Mouse (Mus musculus): ENCODE results near the gene Mycbpap. TPM values are rescaled to one million over a fixed set of nuclear protein-coding genes. Genes with fewer than 3 reads are reported as not detected.

Gene Mycbpap
- total RNA-seq, 2 experiments from 2014 or later: 2.2 to 4.6 TPM

DNA sequence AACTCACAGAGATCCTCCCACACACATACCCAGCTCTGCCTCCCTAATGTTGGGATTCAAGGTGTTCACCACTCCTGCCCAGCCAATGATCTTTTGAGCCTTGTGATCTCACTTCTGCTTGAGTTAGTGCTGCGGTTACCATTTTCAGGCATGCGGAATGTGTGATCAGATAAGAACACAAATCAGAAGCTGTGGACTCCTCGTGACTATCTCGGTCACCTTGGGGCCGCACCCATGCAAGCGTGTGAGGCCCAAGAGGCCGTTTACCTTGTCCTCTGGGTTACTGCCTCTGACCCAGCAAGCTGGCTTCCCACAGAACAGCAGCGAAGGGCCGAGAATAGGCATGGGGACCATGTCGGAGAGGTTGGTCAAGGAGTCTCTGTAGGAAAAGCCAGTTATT lies 12.6 kb downstream of the Mycbpap start:
- no peak for TF ChIP-seq CTCF (conservative IDR thresholded peaks at IDR 0.05)
- Histone ChIP-seq H3K27ac (no peak overlapping the region), H3K4me3 (no peak overlapping the region)
- no peak for DNase-seq (ENCODE audit: low spot score in 2 of 2)

DNA sequence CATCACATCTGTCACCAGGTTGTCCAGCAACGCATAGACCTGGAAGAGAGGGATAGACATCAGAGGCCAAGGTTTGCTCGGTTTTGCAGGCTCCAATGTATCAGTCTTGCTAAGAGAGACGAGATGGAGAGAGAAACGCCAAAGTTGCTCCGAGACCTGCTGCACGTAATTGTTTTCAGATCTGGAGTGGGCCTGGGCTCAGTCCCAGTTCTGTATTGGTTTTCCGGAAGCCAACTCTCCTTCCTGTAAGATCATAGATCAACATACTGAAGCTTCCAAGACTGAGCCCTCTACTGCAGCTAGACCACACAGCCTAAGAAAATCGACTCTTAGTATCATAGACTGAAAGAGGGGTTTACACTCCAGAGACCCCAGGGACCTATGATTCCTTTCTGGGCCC lies 20.1 kb downstream of the Mycbpap start:
- no peak for TF ChIP-seq CTCF (conservative IDR thresholded peaks at IDR 0.05)
- no peak for DNase-seq (ENCODE audit: low spot score in 2 of 2)
- H3K27ac ChIP-seq: no peak overlapping the region
- H3K4me3 ChIP-seq: no peak overlapping the region

GRCm38 (mm10) chr11:94500362-94500761 lies 21.2 kb downstream of the Mycbpap start:
- H3K27ac ChIP-seq: no peak overlapping the region
- DNase-seq (ENCODE audit: low spot score in 2 of 2): no peak
- TF ChIP-seq CTCF (conservative IDR thresholded peaks at IDR 0.05): no peak
- H3K4me3 ChIP-seq: no peak overlapping the region

- Histone ChIP-seq H3K4me3 (peak within 1 kb of the TSS; percentile 42), H3K27ac (no peak within 1 kb of the TSS)
- no peak for TF ChIP-seq CTCF (conservative IDR thresholded peaks at IDR 0.05)
- no peak for DNase-seq (ENCODE audit: low spot score in 2 of 2)
These were observed 21.8 kb downstream of the Mycbpap start, which contains the start of gene Epn3 for GRCm38 (mm10) chr11:94499661-94500152. Gene Epn3 (minus strand): TSS chr11:94499974.

DNA sequence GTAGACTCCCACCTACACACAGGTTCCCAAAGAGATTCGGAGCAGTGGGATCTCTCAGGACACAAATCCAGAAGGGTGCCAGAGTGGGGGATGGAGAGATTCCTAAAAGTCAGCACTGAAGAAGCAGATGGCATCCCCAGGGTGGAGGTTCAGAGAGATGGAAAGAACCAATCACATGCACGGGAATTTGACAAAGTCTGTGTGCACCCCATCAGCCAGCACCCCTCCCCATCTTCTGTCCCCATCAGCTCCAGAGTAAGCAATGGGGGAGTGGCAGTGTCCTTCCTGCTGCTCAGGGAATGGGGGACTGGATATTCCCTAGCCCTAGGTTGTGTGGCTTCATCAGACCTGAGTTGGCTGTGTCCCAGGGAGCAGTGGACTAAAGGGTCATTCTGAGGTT lies 22.5 kb downstream of the Mycbpap start:
- DNase-seq (ENCODE audit: low spot score in 2 of 2): peak; percentile 33 to 77
- no peak for TF ChIP-seq CTCF (conservative IDR thresholded peaks at IDR 0.05)
- peak overlapping the region; percentile 30 for H3K4me3 ChIP-seq
- H3K27ac ChIP-seq: no peak overlapping the region

GRCm38 (mm10) chr11:94498093-94498996 lies 23.2 kb downstream of the Mycbpap start:
- Histone ChIP-seq H3K27ac (no peak overlapping the region), H3K4me3 (peak overlapping the region; percentile 30)
- TF ChIP-seq CTCF (conservative IDR thresholded peaks at IDR 0.05): no peak

DNA sequence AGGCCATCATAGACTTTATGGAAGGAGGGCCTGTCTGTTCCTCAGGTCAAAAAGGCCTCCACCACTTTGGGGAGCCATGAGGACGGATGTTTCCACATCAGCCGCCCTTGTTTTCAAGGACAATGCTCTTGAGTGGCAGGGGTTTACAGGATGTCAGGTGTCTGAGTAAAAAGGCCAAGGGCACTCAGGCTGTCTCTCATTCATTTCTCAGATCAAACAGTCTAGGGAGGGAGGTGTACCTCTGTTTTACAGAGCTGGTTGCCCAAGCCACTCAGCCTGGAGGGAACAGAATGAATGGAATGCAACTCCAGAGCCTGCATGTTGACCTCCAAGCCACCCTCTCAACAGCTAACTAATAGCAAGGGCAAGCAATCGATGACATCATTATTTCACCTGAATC lies 26.1 kb downstream of the Mycbpap start:
- H3K4me3 ChIP-seq: no peak overlapping the region
- TF ChIP-seq CTCF (conservative IDR thresholded peaks at IDR 0.05): no peak
- no peak overlapping the region for H3K27ac ChIP-seq
- DNase-seq (ENCODE audit: low spot score in 2 of 2): no peak

More at GRCm38 (mm10) chr11:94498093-94498996, 23.2 kb downstream of the Mycbpap start:
- DNase-seq (ENCODE audit: low spot score in 2 of 2): peak; percentile 53 to 61

DNA sequence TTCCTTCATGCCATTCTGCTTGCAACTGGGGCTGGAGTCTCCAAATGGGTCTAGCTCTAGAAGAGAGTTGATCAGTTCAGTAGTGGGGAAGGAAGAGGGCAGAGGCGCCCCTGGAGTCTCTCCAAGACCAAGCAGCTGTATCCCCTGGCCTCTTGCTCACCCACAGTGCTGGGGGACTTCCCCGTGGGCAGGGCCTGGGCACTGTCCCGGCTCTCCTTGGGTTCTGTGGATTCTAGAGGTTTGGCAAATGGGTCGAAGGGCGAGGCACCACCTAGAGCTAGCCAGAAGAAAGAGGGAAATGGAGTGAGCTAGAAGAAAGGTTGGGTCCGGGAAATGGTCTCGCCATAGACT lies 29.8 kb downstream of the Mycbpap start:
- TF ChIP-seq CTCF (conservative IDR thresholded peaks at IDR 0.05): no peak
- no peak overlapping the region for H3K4me3 ChIP-seq
- no peak for DNase-seq (ENCODE audit: low spot score in 2 of 2)
- H3K27ac ChIP-seq: no peak overlapping the region

DNA sequence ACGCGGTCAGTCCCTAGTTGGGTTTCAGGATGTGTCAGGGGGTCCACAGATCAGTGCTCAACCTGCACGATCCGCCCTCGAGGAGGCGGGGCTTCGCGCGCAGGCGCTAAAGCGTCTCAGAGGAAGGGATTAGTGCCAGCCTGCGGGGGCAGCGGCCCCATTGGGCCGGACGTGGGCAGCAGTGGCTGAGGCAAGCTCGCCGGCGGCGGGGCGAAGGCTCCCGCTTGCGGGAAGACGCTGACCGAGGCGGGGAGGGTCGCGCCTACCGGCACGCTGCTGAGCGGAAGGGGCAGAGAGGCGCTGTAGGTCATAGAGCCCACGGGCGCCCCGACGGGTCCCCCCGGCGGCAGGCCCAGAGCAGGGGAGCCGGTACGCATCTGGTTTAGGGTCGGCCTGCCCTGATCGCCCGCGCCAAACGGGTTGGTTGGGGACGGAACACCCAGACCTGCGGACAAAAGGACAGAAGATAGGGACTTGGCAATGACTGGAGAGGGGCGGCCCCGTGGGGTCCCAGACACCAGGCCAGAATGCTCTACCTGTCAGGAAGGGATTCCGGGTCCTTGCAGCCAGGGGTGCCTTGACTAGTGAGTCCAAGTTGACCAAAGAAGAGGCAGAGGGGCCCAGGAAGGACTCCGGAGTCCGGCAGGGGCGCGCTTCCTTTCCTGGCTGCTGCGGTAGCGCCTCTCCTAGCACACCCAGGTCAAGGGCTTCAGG lies 30.4 kb downstream of the Mycbpap start:
- H3K4me3 ChIP-seq: peak overlapping the region; percentile 57
- TF ChIP-seq CTCF (conservative IDR thresholded peaks at IDR 0.05): 0 out of 2 replicates have a peak, but pooled peaks have one; percentile 3
- DNase-seq (ENCODE audit: low spot score in 2 of 2): no peak
- H3K27ac ChIP-seq: peak overlapping the region; percentile 54; the same call in 1 of the 2 replicates

DNA sequence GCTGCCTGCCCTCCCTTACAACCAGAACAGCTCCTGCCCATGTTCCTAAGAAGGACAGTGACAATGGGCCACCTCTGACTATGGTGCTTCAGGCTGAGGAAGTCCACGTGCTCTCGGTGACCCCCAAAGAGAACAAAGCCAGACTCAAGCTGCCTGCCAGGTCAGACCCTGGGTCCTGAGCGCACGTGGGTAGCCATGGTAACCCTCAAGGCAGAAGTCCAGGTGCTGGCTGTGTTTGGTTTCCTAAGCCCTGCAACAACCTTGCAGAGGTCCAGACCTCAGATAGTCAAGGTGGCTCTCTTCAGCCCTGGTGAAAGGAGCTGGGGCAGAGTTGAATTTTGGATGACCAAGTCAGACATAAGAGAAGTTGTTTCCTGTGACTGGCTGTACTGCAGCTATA lies 31.8 kb downstream of the Mycbpap start:
- DNase-seq (ENCODE audit: low spot score in 2 of 2): no peak
- Histone ChIP-seq H3K4me3 (no peak overlapping the region), H3K27ac (no peak overlapping the region)
- no peak for TF ChIP-seq CTCF (conservative IDR thresholded peaks at IDR 0.05)

- DNase-seq (ENCODE audit: low spot score in 2 of 2): no peak
- Histone ChIP-seq H3K4me3 (no peak overlapping the region), H3K27ac (no peak overlapping the region)
- TF ChIP-seq CTCF (conservative IDR thresholded peaks at IDR 0.05): no peak
These were observed 32.6 kb downstream of the Mycbpap start for GRCm38 (mm10) chr11:94488767-94489533.

- peak; percentile 76 to 94 for DNase-seq (ENCODE audit: low spot score in 2 of 2)
- peak; percentile 100 for TF ChIP-seq CTCF (conservative IDR thresholded peaks at IDR 0.05)
- Histone ChIP-seq H3K4me3 (peak within 1 kb of the TSS; percentile 39), H3K27ac (no peak within 1 kb of the TSS)
These were observed 35.5 kb downstream of the Mycbpap start, which contains the start of gene Spata20 for GRCm38 (mm10) chr11:94486001-94486400. Gene Spata20 (minus strand): TSS chr11:94486179.

All from layer of hippocampus, adult 2 months (tissue).